Mouse (Mus musculus) spleen, postnatal 4 days (tissue): ENCODE data around the gene Otop2.

Experiments used
- DNase-seq, 2 experiments: peaks; one replicate each; pipeline ENCODE4 v3.0.0; 2022; ENCODE audit warnings: low spot score in 2 of 2

Otop2 gene

DNA sequence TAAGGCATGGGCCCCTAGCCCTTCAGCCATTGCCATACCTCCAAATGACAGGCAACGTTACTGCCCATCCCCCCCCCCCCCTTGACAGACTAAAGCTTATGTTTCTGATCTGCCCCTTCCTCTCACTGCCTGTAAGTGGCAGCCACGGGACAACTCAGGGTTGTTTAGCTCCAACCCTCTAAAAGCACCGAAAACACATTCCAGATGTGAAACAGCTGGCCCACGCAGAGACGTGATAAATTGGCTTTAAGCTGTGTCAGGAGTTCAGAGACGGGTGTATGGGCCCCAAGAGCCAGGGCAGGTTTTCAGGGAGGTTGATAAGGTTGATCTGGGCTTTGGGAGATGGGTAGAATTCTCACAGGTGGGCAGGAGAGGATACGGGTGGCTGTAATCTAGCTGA, 38.6 kb downstream of the Otop2 start:
- DNase-seq = no peak

DNA sequence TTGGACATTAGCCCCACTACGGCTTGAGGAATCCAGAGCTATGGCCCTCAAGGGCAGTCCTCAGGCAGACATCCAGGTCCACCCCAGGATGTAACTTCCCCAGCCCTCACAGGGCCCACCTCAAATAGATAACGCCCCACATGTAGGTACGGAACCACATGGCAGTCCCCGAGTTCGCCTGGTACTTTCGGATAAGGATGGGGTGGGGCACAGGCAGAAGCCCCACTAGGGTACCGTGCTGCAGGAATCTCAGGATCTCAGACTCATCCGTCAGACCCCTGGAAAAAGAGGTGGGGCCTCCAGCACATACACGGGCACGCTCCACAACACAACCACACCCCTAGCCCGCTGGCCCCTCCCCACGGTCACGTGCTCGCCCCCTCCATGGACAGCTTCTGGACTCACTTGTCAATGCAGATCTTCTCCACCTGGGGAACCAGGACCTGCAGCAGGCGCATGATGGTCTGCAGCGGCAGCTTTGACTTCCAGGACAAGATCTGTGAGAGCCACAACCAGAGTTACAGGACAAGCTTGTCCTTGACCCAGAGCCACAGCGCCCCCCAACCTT, 41.8 kb downstream of the Otop2 start:
- no peak for DNase-seq

DNA sequence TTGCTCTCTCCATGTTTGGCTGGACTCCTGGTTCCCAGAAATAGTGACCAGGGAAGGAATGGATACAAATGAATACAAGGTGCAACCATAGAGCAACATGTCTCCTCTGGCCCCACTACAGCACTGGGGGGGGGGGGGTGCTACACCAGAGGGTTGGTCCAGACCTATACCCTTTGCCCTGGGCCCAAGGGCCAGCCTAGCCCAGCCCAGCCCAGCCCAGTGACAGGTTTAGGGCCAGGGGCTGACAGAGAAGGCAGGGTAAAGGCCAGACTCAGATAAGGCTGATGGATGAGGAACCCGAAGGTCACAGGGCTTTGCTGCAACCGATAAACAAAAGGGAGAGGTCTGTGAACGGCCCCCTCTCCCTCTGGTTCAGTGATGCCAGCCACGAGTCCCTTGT, 43.0 kb downstream of the Otop2 start:
- DNase-seq = no peak

DNA sequence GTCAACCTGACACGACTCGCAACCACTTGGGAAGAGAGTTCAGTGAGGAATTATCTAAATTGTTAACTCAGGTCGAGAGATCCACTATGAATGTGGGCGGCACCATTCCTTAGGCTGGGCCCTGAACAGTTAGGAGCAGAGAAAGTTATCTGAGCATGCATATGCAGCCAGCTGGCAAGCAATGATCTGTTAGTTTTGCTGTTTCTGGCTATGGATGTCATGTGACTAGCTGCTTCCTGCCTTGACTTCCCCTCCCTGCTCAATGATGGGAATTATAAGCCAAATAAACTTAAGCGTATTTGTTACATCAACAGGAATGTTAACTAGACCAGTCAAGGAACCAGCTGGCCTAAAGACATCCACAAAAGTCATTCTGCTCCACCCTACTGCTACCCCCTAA, 46.4 kb downstream of the Otop2 start:
- DNase-seq = no peak

DNA sequence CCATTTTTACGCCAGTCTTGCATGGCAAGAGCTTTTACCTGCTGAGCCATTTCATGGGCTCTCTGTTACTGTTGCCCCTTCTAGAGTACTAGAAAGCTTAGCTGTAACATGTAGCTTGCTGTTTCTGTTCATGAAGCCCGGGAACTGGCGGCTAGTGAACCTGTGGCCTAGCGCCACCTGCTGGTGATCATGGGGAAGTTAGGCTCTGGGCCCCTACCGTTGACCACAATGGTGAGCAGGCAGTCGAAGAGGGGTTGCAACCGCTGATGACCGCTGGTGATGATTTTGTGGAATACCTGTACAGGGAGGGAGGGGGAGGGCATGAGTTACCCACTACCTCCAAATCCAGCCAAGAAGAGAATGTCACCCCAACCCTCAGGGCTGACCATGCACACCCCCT, 47.2 kb downstream of the Otop2 start:
- DNase-seq = peak; percentile 51 to 84

DNA sequence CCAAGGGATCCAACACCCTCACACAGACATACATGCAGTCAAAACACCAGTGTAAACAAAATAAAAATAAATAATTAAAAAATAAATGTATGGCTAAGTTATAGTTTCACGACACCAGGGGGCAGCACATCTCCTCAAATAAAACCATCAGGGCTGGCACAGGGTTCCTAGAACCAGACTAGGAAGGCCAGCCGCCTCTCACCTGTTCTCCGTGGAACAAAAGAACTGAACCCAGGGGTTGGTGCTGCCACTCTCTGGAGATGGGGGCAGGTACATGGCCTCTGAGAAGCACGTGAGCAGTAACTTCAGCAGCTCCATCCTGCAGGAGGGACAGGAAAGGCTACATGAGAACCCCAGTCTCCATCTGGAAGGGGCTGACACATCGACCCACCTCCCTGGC, 51.5 kb downstream of the Otop2 start:
- DNase-seq = peak; percentile 55 to 80

DNA sequence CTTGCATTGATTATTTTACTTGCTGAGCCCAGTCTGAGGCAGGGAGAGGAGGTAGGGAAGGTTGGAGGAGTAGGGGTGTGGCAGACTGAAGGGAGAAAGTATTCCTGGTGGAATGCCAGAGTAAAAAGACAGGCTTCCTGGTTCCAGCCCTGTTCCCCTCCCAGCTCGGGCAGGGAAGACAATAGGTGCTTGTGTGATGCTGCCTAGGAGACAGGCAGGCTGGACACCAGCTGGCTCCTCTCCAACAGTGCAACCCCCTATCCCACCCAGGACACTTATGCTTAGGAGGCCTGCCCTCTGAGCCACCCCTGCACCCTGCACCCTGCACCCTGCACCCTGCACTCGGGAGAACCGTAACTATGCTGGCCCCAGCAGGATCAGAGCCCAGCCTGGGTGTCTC, 52.3 kb downstream of the Otop2 start:
- DNase-seq = no peak

DNA sequence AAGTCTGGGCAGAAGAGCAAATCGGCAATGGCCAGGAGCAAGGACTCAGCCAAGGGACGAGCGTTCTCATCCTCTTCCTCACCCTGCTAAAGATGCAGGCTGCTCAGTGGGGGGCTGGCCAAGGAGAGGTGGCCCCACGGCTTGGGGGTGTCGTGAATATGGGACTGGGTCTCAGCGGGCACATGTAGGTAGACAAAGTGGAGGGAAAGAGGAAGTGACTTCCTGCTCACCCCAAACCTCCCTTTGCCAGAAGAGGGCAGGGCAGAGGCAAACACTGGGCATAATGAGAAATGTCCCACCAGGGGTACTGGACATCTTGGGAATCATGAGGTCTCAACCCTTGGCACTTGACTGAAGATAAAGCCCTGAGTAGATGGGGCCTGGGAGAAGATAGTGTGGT, 52.8 kb downstream of the Otop2 start:
- no peak for DNase-seq

DNA sequence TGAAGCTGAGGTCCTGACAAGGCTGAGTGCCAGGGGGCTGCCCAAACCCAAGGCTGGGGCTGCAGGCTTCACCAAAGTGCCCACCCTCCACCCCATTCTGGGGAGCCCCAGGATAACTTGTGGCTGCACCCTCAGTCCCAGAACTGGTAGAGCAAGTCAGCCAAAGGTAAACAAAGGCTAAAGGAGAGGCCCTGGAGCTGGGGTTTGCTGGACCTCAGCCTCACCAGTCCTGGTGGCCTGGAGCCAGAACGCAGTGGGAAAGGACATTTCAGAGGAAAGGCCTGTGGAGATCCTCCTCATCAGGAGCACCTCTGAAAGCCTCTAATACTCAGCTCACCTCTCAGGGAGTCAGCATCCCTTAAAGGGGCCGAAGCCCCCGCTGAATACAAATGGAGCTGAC, 57.2 kb downstream of the Otop2 start:
- no peak for DNase-seq

DNA sequence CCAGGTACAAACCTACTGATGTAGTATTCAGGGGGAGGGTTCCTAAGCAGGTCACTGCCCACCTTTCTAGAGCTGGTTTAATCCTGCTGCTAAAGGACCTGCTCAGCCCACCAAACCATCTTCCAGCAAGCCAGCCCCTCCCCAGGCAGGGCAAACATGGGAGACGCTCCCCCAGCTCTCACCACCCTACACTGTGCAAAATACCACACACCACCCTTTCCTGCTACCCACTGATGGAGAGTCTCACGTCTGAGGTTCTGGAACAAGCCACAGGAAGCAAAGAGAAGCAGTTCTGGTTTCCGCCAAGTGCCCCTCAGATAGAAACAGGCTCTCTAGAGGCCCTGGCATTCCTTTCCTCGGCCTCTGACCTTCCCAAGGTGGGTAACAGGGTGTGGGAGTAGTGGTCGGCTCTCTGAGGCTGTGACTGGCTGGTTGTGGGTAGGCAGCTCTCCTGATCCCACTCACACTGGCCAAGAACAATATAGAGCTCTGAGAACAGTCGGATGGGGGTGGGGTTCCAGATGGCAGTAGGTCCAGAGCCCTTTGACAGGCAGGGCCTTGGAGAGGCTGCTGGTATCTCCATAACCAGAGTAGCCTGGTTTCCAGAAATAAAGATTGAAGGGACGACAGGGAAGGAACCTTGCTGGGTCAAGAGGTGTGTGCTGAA, 59.2 kb downstream of the Otop2 start:
- DNase-seq = no peak

DNA sequence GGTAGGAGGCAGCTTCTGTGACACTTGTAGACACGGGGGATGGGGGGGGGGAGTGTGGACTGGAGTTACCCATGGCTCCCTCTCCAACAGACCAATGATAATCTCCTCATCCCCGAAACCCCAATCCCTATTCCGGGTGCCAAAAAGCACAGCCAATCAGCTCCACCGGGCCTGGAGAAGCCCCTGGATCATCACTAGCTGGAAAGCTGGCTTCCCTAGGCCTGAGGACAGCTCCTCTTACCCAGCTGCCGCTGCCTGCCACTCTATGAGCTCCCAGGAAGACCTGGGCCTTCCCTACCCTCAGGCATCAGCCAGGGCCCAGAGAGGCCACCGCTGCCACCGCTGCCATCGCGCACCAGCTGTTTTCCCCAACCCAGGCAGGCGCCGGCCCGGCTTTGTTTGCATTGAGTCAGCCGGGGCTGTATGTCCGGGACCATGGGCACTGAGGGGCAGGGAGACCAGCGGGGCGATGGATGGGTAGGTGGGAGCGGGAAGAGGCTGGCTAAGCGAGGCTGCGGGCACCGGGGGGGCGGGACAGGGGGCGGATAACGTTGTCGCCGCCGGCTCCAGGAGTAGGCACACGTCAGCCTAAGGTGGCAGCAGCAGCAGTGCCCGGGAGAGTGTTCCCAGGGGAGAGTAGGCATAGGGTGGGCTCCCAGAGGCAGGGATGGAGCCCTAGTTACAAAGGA, 59.9 kb downstream of the Otop2 start:
- DNase-seq = no peak

DNA sequence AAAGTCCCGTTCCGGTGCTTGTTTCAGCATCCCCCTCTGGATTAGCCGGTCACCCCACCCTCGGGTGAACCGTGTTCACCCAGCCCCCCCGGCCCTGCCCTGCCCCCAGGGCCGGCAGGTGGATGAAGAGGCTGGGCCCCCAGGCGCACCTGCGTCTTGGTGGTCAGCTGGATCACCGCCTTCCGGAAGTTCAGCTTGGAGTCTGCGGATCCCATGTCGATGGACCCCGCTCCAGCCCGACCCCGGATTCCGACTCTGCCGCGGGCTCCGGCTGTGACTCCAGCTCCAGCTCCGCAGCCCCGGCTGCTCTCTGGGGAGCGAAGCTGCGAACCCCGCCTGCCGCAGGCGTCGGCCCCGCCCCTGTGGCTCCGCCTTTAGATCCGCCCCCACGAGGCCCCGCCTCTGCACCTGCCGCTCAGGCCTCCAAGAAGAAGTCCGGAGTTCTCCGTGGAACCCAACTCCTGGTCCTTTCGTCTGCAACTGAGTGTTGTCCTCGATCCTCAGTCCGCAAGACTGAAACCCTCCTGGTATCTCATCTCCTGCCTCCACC, 60.5 kb downstream of the Otop2 start, which contains the start of gene Hid1:
TSS of gene Hid1 (minus strand) at position 362 of the 550 bp plus-strand sequence.
- DNase-seq = peak; percentile 69 to 84

DNA sequence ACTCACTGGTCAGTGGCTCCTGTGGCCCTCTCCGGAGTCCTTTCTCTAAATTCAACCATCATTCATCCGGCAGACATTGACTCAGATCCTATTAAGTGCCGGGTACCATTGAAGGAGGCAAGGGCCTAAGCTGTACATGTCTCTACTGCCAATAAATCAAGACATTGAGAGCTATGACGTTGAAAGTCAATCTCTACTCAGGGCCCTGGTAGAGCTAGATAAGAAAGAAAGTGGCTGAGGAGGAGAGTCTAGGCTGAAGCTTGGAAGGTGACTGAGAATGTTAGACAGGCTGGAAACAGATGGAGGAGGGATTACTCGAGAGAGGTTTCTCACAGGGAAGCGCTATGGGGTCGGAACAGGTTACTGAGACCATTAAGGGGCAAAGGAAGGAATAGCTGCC, 63.4 kb downstream of the Otop2 start:
- no peak for DNase-seq

DNA sequence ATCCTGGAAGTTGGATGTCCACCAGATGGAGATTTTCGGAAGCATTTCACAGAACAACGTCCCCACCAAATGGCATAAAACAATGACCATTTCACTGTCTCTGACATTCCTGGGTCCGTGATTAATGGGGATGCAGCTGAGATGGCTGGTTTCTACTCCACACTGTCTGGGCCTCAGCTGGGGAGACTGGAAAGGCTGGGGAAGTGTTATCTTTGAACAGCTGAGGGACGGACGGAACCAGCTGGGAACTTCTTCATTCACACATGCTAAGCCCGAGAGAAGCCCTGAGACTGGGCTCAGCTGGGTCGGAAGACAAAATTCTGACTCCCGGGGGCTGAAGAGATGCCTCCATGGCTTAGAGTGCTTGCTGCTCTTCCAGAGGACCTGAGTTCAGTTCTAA, 64.4 kb downstream of the Otop2 start:
- no peak for DNase-seq

DNA sequence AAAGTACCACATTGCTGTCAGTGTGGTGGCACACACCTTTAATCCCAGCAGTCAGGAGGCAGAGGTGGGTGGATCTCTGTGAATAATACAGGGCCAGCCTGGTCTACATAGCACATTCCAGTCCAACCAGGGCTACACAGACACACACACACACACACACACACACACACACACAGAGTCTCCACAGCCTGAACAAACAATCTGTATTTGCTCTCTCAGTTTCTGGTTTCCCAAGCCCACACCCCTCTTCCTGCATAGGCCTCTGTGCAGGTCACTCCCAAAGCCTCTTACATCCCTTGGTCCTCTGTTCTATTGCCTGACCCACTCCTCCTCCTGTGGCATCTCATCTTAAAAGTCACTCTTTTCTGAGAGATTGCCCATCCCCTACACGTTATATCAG, 65.1 kb downstream of the Otop2 start:
- DNase-seq = no peak

DNA sequence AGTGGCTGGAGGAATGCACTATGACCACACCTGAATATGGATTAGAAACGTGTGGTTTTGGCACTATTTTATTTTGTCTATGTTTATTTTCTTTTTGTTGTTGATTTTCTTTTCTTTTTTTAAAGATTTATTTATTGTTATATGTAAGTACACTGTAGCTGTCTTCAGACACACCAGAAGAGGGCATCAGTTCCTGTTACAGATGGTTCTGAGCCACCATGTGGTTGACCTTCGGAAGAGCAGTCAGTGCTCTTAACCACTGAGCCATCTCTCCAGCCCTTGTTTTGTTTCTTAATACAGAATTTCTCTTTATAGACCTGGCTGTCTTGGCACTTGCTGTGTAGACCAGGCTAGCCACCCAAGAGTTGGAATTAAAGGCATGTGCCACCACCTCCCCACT, 65.8 kb downstream of the Otop2 start:
- no peak for DNase-seq

DNA sequence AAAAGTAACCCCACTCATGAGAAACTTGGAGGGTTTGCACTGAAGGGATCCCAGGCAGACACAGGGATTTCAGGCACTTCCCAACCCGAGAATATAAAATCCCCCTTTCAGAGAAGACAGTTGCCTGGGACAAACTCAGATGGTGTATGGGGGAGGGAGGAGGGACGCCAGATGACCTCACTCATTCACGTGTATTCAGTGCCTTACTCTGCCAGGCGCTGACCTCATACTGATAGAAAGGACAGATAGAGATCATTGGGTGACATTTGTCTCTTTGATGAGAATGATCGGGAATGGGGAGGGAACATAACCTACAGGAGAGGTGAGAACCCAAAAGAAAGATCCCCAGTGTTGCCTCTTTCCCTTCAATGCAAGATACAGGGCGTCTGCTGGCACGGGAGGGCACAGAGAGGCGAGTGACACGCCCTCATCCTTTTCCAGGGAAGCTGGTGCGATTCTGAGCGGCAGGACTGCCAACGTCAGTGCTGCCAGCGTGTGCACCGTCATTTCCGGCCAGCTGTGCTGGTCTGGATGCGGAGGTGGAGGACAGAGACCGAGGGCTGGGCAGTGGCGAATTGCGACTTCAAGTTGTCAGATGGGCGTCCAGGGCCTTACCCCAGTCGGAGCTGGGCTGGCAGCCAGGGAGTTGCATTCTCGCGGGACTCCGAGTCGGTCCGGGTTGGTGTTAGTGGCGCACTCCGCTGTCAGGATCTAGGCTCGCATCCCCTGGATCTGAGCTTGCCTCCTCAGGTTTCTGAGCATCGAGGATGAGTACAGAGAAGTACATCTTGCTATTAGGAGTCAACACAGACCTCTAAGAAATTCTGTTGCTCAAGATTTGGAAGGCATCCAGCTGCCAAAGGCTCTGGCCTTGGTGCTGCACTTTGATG, 67.1 kb downstream of the Otop2 start:
- no peak for DNase-seq

DNA sequence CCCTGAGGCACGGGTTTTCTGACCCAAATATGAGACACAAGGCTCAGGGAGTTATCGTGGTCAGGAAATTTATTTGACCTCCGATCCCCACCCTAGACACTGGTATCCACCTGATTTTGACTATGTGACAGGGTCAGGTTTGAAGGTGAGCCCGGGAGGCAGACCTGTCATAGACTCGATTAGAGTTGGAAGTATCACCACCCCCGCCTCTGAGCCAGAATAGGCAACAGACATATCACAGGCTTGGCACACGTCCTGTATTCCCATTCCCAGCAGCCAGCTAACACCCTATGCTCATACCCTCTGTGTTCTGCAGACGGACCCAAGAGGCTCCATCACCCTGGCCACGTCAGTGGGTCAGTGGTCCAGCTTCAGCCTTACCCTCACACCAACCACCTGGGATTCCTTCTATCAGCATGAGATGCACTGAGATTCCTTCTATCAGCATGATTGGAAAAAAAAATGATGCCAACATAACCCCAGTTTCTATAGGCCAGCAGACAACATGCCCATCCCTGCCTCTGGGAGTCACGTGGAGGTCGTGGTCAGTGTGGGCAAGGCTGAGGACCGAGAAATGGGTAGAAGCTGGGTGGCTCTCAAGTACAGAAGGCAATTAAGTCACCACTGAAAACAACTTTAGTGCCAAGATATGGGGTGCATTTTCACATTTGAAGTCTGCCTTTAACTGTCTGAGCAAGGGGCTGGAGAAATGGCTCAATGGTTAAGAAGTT, 67.9 kb downstream of the Otop2 start:
- DNase-seq = no peak

DNA sequence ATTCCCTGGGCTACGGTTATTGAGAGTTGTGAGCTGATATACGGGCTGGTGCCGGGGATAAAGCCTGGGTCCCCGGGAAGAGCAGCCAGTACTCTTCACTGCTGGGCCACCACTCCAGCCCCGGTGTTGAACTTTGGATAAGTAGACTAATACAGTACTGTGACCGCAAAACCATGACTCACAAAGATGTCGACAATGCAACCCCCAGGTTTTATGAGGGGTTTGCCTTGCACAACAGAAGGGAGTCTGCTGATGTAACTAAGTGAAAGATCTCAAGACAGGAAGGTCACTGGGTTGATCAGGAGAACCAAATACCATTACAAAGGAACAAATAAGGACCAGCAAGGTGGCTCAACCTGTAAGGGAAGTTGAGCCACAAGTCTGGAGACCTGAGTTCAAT, 69.8 kb downstream of the Otop2 start:
- no peak for DNase-seq

DNA sequence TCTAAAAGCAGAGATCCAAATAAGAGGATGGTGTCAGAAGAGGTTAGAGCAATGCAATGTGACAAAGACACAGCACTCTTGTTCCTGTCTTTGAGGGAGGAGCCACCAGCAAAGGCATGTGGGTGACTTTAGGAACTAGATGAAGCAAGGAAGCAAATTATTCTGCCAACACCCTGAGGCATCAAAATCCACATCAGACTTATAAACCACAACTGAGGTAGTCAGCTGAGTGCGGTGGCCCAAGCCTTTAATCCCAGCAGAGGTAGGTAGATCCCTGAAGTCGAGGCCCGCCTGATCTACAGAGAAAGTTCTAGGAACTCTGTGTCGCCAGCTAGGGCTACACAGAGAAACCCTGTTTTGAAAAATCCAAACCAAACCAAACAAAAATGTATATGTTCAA, 70.3 kb downstream of the Otop2 start:
- DNase-seq = no peak

DNA sequence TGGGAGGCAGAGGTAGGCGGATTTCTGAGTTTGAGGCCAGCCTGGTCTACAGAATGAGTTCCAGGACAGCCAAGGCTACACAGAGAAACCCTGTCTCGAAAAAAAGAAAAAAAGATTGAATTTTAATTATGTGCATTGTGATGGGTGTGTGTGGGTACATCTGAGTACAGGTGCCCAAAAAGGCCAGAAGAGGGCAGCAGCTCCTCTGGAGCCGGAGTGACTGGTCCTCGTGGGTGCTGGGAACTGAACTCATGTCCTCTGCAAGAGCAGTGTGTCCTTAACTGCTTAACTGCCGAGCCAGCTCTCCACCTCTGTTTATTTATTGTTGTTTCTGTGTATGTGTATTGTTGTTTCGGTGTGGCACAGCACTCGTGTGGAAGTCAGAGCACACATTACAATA, 70.9 kb downstream of the Otop2 start:
- no peak for DNase-seq
